Mouse (Mus musculus) thymus, adult 2 months (tissue): ENCODE measurements around the gene Rnf168.

Source experiments
- CTCF ChIP-seq: fragments of 200-500 bp; IDR thresholded peaks from 2 replicates; pipeline ENCODE4 v1.5.1; 2012; ENCODE audit warnings: mild to moderate bottlenecking, control low read depth, low read length, moderate library complexity, borderline replicate concordance; ENCODE audit not compliant: control insufficient read depth, poor library complexity, insufficient read depth; ENCODE audit errors: extremely low read depth
- POLR2A ChIP-seq: fragments of 200-500 bp; IDR thresholded peaks from 2 replicates; pipeline ENCODE4 v1.6.1; 2012; ENCODE audit warnings: mild to moderate bottlenecking, low read length, control low read depth, moderate library complexity; ENCODE audit not compliant: control insufficient read depth, poor library complexity, insufficient read depth; ENCODE audit errors: extremely low read depth

DNA sequence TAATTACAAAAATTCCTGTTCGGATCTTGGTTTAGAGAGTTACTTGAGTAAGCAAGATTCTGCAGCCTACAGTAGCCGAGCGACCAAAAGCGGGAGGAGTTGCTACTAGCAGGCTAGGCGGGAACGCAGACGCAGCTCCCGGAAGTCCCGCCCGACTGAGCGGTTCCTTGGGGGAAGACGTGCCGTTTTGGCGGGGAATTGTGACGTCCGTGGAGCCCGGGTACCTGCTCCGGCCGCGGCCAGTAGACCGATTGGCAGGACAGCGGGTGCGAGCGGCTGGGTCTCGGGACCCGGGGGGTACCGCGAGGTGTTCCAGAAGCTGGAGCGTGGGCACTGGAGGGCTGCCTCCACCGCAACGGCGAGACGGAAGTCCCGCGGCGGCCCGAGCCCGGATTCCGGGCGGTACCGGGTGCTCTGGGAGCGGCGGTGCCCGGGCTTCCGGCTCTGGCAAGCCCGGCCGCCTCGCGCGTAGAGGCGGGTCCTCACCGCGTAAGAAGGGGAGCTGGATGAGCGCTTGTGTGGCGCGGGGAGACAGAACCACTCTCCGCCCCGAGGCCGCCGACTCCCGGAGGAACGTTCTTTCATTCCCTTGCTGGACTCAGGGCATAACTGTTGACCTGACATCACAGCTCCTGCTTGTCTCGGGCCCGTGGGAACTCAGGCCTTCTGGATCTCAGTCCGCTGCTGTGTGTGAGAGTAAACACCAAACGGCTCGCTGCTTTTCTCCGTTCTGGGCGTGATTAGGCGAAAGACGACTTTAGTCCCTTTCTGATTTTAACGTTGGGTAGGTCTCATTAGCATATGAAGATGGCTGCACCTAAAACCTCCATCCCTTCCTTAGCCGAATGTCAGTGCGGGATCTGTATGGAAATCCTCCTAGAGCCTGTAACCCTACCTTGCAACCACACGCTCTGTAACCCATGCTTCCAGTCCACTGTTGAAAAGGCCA is at the start of gene Rnf168:
- TF ChIP-seq CTCF (no peak), POLR2A (peak; percentile 59; the same call in 1 of the 2 replicates)
